Mouse (Mus musculus): ENCODE measurements at regions not wholly inside any gene's neighbourhood (a gene's known extent, or its start where the extent isn't known, plus 50 kb on each side); places are given as distances from the start of the nearest gene placed in this dataset.

- Histone ChIP-seq H3K4me2 (no peak overlapping the region), H3K4me1 (no peaks in the 10 kb centered on the region), H3K36me3 (no peaks in the 10 kb centered on the region), H3K27me3 (replicated peaks) (no peaks in the 10 kb centered on the region), H3K27ac (replicated peaks) (no peak overlapping the region), H3K4me3 (no peak overlapping the region), H3K9me3 (no peaks in the 10 kb centered on the region), H3K9ac (no peak overlapping the region)
- 81% methylated on average over 5 of the region's 5 CpGs for WGBS
- no peak for ATAC-seq (ENCODE audit: extremely low read depth, insufficient number of reproducible peaks, low FRiP score, low TSS enrichment)
These were observed 144.1 kb upstream of the Gimd1 start for GRCm38 (mm10) chr3:132485553-132485952.

GRCm38 (mm10) chr3:132506095-132506494 lies 123.5 kb upstream of the Gimd1 start:
- WGBS: 11% methylated on average over 4 of the region's 4 CpGs
- no peak for ATAC-seq (ENCODE audit: extremely low read depth, insufficient number of reproducible peaks, low FRiP score, low TSS enrichment)
- Histone ChIP-seq H3K27ac (replicated peaks) (no peak overlapping the region), H3K4me3 (no peak overlapping the region), H3K9ac (no peak overlapping the region), H3K36me3 (no peaks in the 10 kb centered on the region), H3K27me3 (replicated peaks) (no peaks in the 10 kb centered on the region), H3K9me3 (no peaks in the 10 kb centered on the region), H3K4me1 (no peaks in the 10 kb centered on the region), H3K4me2 (no peak overlapping the region)

DNA sequence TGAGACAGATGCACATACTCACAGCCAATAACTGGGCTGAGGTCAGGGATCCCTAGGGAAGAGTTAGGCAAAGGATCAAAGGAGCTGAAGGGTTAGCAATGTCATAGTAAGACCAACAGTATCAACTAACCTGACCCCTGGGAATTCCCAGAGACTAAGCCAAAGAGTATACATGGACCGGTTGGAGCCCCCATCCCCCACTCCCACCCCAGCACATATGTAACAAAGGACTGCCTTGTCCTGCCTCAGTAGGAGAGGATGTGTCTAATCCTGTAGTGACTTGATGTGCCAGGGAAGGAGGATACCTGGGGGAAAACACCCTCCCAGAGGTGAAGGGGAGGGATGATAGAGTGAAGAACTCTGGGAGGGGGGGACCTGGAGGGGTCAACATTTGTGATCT lies 119.4 kb upstream of the Gimd1 start:
- Histone ChIP-seq H3K4me3 (no peak overlapping the region), H3K36me3 (no peaks in the 10 kb centered on the region), H3K4me2 (no peak overlapping the region), H3K27ac (replicated peaks) (no peak overlapping the region), H3K27me3 (replicated peaks) (no peaks in the 10 kb centered on the region), H3K4me1 (no peaks in the 10 kb centered on the region), H3K9ac (no peak overlapping the region), H3K9me3 (no peaks in the 10 kb centered on the region)
- 62% methylated on average over 1 of the region's 1 CpGs for WGBS
- ATAC-seq (ENCODE audit: extremely low read depth, insufficient number of reproducible peaks, low FRiP score, low TSS enrichment): no peak

DNA sequence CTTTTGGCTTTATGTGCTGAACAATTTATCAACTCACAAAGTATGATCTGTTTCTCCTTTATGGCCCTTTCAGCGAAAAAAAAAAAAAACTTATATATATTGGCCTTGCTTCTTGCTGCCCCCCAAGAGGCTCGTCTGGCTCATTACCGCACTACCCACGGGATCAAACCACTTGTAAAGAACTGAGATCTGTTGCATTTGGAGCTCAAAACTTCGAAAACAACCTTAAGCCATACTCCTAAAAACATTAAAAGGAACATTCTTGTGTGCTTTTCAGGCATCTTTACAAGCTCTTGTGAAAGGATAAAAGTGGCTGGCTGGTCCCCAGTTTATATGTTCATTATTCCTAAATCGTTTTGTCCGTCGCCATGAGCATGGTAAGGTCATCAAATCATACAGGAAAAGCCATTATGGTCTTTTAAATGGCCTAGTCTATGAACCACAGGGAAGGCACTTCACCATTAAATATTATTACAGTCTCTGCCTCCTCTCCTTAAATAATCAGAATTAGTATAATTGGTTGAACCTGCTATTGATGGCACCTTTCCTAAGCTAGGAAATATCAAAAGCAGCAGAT lies 117.0 kb upstream of the Gimd1 start:
- Histone ChIP-seq H3K9me3 (no peaks in the 10 kb centered on the region), H3K27me3 (replicated peaks) (no peaks in the 10 kb centered on the region), H3K36me3 (no peaks in the 10 kb centered on the region), H3K4me2 (no peak overlapping the region), H3K27ac (replicated peaks) (no peak overlapping the region), H3K9ac (no peak overlapping the region), H3K4me3 (no peak overlapping the region), H3K4me1 (no peaks in the 10 kb centered on the region)
- no peak for ATAC-seq (ENCODE audit: extremely low read depth, insufficient number of reproducible peaks, low FRiP score, low TSS enrichment)
- WGBS: 76% methylated on average over 8 of the region's 8 CpGs

DNA sequence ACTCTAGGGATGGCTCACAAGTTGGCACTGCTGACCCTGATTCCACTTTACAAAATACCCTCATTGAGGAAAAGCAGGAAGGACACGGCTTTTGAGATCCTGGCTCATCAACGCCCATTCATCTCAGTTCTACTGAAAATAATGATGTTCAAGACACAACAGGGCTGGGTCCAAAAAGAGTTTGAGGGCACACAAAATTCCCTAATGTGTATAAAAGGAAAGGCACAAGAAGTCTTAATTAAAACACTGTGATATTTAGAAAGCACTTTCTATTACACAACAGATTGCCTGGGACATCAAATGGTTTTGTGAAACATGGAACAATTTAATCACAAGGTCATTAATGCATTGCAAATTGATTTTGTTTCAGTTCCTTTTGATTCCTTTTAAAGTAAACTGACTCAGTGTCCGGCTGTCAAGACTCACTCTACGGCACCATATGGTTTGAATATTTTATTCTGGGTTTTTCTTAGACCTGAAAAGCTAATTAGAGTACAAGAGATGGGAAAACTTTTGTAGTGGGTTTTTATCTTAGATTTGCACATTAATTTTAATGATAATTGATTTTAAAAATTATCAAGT lies 96.2 kb upstream of the Gimd1 start:
- H3K4me3 ChIP-seq: no peak overlapping the region
- 68% methylated on average over 4 of the region's 4 CpGs for WGBS
- no peak overlapping the region for H3K9ac ChIP-seq
- H3K9me3 ChIP-seq: no peaks in the 10 kb centered on the region
- ATAC-seq (ENCODE audit: extremely low read depth, insufficient number of reproducible peaks, low FRiP score, low TSS enrichment): no peak
- H3K27me3 ChIP-seq (replicated peaks): no peaks in the 10 kb centered on the region
- no peak overlapping the region for H3K4me2 ChIP-seq
- H3K27ac ChIP-seq (replicated peaks): no peak overlapping the region
- no peaks in the 10 kb centered on the region for H3K4me1 ChIP-seq
- no peaks in the 10 kb centered on the region for H3K36me3 ChIP-seq

GRCm38 (mm10) chr3:132539780-132540658 lies 89.6 kb upstream of the Gimd1 start:
- ATAC-seq (ENCODE audit: extremely low read depth, insufficient number of reproducible peaks, low FRiP score, low TSS enrichment): no peak
- 81% methylated on average over 9 of the region's 9 CpGs for WGBS

GRCm38 (mm10) chr3:132551238-132551808 lies 78.3 kb upstream of the Gimd1 start:
- H3K4me1 ChIP-seq: no peaks in the 10 kb centered on the region
- H3K36me3 ChIP-seq: no peaks in the 10 kb centered on the region
- ATAC-seq (ENCODE audit: extremely low read depth, insufficient number of reproducible peaks, low FRiP score, low TSS enrichment): no peak
- H3K9ac ChIP-seq: no peak overlapping the region
- H3K4me3 ChIP-seq: no peak overlapping the region
- H3K27me3 ChIP-seq (replicated peaks): no peaks in the 10 kb centered on the region
- 69% methylated on average over 6 of the region's 6 CpGs for WGBS
- no peak overlapping the region for H3K4me2 ChIP-seq
- no peaks in the 10 kb centered on the region for H3K9me3 ChIP-seq
- no peak overlapping the region for H3K27ac ChIP-seq (replicated peaks)

More at GRCm38 (mm10) chr3:132539780-132540658, 89.6 kb upstream of the Gimd1 start:
- Histone ChIP-seq H3K27me3 (replicated peaks) (no peaks in the 10 kb centered on the region), H3K4me2 (no peak overlapping the region), H3K36me3 (no peaks in the 10 kb centered on the region), H3K9ac (no peak overlapping the region), H3K9me3 (no peaks in the 10 kb centered on the region; the same call in 1 of the 2 replicates), H3K4me1 (no peaks in the 10 kb centered on the region), H3K4me3 (no peak overlapping the region), H3K27ac (replicated peaks) (no peak overlapping the region)

DNA sequence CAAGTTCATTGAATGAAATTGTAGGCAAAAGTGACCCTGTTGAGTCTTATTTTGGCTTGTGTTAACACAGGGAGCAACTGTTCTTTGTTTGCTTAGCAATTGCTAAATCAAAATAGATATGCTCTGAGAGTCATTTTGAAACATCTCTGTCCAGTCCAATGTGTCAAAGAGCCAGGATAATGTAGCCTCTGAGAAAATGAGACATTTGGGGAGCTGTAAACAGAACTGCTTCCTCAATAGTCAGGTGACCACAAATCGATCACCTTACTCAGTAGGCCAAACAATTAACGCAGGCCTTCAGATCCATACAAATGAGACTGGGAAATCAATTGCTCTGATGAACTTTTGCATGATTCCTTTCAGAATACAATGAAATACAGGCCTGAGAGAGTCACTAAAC lies 63.9 kb upstream of the Gimd1 start:
- H3K4me2 ChIP-seq: no peak overlapping the region
- no peaks in the 10 kb centered on the region for H3K9me3 ChIP-seq
- ATAC-seq (ENCODE audit: extremely low read depth, insufficient number of reproducible peaks, low FRiP score, low TSS enrichment): no peak
- H3K4me1 ChIP-seq: no peaks in the 10 kb centered on the region
- H3K27ac ChIP-seq (replicated peaks): no peak overlapping the region
- H3K9ac ChIP-seq: no peak overlapping the region
- H3K27me3 ChIP-seq (replicated peaks): no peaks in the 10 kb centered on the region
- no peaks in the 10 kb centered on the region for H3K36me3 ChIP-seq
- no peak overlapping the region for H3K4me3 ChIP-seq
- 92% methylated on average over 2 of the region's 2 CpGs for WGBS

DNA sequence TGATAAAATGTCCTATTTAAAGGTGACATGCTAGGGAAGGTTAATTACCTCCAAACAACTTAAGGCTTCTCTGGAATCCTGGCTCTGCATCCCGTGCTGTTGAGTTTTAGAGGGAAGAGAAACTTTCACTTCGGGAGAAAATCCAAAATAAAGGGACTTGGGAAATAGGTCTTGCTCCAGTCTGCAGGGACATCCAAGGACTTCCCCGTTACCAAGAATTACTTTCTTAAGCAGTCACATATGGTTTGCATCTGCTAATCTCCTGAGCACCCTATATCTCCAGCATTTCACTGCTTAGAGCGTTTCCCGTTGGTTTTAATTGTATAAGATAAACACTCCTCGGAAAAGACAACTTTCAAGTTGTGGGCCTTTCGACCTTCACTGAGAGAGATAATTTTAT lies 63.3 kb upstream of the Gimd1 start:
- ATAC-seq (ENCODE audit: extremely low read depth, insufficient number of reproducible peaks, low FRiP score, low TSS enrichment): no peak
- WGBS: 42% methylated on average over 7 of the region's 7 CpGs
- Histone ChIP-seq H3K27me3 (replicated peaks) (no peaks in the 10 kb centered on the region), H3K4me3 (no peak overlapping the region), H3K9ac (no peak overlapping the region), H3K9me3 (no peaks in the 10 kb centered on the region), H3K27ac (replicated peaks) (no peak overlapping the region), H3K4me2 (no peak overlapping the region), H3K4me1 (no peaks in the 10 kb centered on the region), H3K36me3 (no peaks in the 10 kb centered on the region)
